Mouse (Mus musculus) forebrain, embryonic 13.5 days (tissue): ENCODE measurements around the gene Foxred1. TPM values are rescaled to one million over a fixed set of nuclear protein-coding genes. Genes with fewer than 3 reads are reported as not detected.

Source experiments
- ATAC-seq: fragments of 200-750 bp; cut with Nextera tagmentation; 2 replicates; pipeline ENCODE4 v1.8.0; 2017
- H3K27ac ChIP-seq: fragments of 300-500 bp; sonication (generic); 2 replicates; pipeline ENCODE4 v1.5.1; 2015; ENCODE audit warnings: inconsistent platforms, mild to moderate bottlenecking, moderate library complexity
- H3K27me3 ChIP-seq: fragments of 300-500 bp; sonication (generic); 2 replicates; pipeline ENCODE4 v1.6.1; 2015; ENCODE audit warnings: mild to moderate bottlenecking, inconsistent platforms
- H3K36me3 ChIP-seq: fragments of 300-500 bp; sonication (generic); 2 replicates; pipeline ENCODE4 v1.6.1; 2015; ENCODE audit warnings: mild to moderate bottlenecking, inconsistent platforms; ENCODE audit not compliant: poor library complexity, severe bottlenecking
- H3K4me1 ChIP-seq: fragments of 300-500 bp; sonication (generic); 2 replicates; pipeline ENCODE4 v1.6.1; 2015; ENCODE audit warnings: inconsistent platforms
- H3K4me2 ChIP-seq: fragments of 300-500 bp; sonication (generic); 2 replicates; pipeline ENCODE4 v1.6.1; 2015; ENCODE audit warnings: inconsistent platforms, mild to moderate bottlenecking, moderate library complexity
- H3K4me3 ChIP-seq: fragments of 300-500 bp; sonication (generic); 2 replicates; pipeline ENCODE4 v1.5.1; 2015; ENCODE audit warnings: mild to moderate bottlenecking, inconsistent platforms
- H3K9ac ChIP-seq: fragments of 300-500 bp; sonication (generic); 2 replicates; pipeline ENCODE4 v1.6.1; 2015; ENCODE audit warnings: mild to moderate bottlenecking, inconsistent platforms
- H3K9me3 ChIP-seq: fragments of 300-500 bp; sonication (generic); replicated peaks from 2 replicates; pipeline ENCODE4 v1.6.1; 2016; ENCODE audit warnings: inconsistent platforms
- WGBS: fragments of 180-500 bp; shearing (Covaris S2); methylation state at CpG from one replicate; pipeline ENCODE4 v1.1.7; 2015; 5-methylcytosine and 5-hydroxymethylcytosine counted together
- polyA plus RNA-seq: library from polyadenylated mRNA; unstranded; fragments of >200 nt; fragmentation: Nextera tagmentation; extraction: Ambion mirVana; gene quantifications from 2 replicates; pipeline ENCODE4 v1.2.1, GENCODE M21; 2015

Gene Foxred1
- polyA plus RNA-seq, 1 experiment from 2014 or later, result 42.1 TPM

DNA sequence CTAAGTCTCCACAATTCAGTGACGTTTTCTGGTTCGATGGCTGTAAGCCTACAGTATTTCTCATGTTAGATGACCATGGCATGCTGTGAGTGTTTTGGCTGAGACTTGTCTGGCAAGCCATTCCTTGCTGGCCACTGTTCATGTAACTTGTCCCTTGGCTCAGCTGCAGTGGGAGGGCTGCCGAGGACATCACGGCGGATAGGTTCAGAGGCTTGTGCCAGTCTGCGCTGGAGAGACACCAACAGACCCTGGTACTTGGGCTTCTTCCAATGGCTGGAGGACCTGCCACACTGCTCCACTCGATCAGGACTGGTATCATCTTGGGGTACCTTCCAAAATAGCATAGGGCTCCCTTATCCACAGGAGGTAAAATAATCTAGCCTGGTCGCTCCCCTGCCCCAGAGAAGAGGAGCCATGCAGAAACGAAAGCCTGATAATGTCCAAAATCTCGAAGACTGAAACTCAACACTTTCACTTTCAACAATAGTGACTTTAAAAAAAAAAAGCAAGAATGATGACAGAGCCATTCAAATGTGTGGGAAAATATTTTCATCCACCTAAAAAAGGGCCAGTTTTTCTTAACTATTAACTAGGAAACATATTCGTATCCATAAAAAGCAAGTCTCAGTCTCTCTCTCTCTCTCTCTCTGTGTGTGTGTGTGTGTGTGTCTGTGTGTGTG lies 47.7 kb downstream of the Foxred1 start:
- Histone ChIP-seq H3K4me1 (peaks cover 19% of the 10 kb centered on the region), H3K9me3 (no peaks in the 10 kb centered on the region), H3K27ac (no peak overlapping the region), H3K4me3 (no peak overlapping the region), H3K27me3 (no peaks in the 10 kb centered on the region), H3K4me2 (no peak overlapping the region), H3K9ac (no peak overlapping the region), H3K36me3 (0 out of 2 replicates have a peak, but pooled peaks cover 3% of the 10 kb centered on the region)
- WGBS, result 93% methylated on average over 11 of the region's 11 CpGs
- no peak for ATAC-seq

DNA sequence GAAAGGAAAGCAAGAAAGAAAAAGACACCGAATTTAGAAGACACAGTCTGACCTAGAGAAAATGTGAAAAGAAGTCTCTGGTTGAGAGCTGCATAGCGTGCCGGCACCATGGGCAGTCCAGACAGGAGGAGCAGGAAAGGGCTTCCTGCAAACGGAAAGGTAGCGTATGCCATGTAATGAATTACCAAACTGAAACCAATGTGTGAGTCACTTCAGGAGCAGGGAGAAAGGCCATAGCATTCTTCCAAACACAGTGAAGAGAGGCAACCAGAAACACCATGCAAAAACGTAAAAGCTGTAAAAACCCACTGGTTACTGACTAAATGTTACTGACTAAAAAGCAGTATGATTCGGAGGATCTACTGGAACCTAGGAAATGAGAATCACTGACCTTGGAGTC lies 49.1 kb downstream of the Foxred1 start:
- Histone ChIP-seq H3K36me3 (peaks cover 5% of the 10 kb centered on the region; the same call in 1 of the 2 replicates), H3K27ac (no peak overlapping the region), H3K27me3 (no peaks in the 10 kb centered on the region), H3K9ac (no peak overlapping the region), H3K4me2 (no peak overlapping the region), H3K4me1 (peaks cover 5% of the 10 kb centered on the region), H3K9me3 (no peaks in the 10 kb centered on the region), H3K4me3 (no peak overlapping the region)
- ATAC-seq, result no peak
- 89% methylated on average over 7 of the region's 7 CpGs for WGBS

DNA sequence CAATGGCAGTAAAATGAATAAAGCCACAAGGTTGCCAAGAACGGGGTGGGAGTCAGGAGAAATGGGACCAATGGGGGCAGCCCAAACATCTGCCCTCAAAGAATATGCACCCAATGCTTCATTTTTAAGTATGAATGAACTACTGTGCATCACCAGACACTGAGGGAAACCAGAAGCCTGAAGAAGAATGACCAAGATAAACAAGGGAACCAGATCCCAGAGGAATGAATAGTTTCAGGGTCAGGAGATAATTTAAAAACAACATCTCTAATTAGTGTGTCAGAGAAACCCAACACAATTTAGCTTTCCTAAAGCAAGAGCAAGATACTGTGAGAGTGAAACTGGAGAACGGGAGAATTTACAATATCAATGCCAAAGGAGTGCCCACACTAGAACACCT lies 50.2 kb downstream of the Foxred1 start:
- H3K4me2 ChIP-seq, result no peak overlapping the region
- no peak overlapping the region for H3K27ac ChIP-seq
- H3K36me3 ChIP-seq, result peaks cover 14% of the 10 kb centered on the region; the same call in 1 of the 2 replicates
- 73% methylated on average over 2 of the region's 2 CpGs for WGBS
- H3K9me3 ChIP-seq, result no peaks in the 10 kb centered on the region
- no peak overlapping the region for H3K9ac ChIP-seq
- H3K4me1 ChIP-seq, result no peaks in the 10 kb centered on the region
- no peak overlapping the region for H3K4me3 ChIP-seq
- no peak for ATAC-seq
- H3K27me3 ChIP-seq, result no peaks in the 10 kb centered on the region

DNA sequence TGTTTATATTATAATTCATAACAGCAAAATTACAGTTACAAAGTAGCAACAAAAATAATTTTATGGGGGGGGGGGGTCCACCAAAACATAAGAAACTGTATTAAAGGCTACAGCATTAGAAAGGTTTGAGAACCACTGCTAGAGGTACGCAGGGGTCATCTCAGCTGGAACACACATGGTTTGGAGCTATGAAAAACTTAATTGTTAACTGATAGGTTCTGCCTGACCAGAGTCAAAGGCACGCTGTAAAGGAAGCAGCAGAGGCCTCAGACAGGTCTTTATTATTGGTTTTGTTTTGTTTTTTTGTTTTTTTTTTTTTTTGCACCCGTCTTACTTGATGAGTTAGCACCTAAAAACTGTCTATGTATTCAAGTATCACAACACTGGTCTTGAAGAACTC lies 52.4 kb downstream of the Foxred1 start:
- Histone ChIP-seq H3K4me2 (no peak overlapping the region), H3K4me3 (no peak overlapping the region), H3K27me3 (no peaks in the 10 kb centered on the region), H3K27ac (no peak overlapping the region), H3K9me3 (no peaks in the 10 kb centered on the region), H3K9ac (no peak overlapping the region), H3K4me1 (no peaks in the 10 kb centered on the region), H3K36me3 (peaks cover 11% of the 10 kb centered on the region; the same call in 1 of the 2 replicates)
- no peak for ATAC-seq
- WGBS, result 87% methylated on average over 3 of the region's 3 CpGs

GRCm38 (mm10) chr9:35156862-35157261 lies 54.0 kb downstream of the Foxred1 start:
- no peak overlapping the region for H3K4me2 ChIP-seq
- no peak overlapping the region for H3K9ac ChIP-seq
- peaks cover 11% of the 10 kb centered on the region; the same call in 1 of the 2 replicates for H3K36me3 ChIP-seq
- H3K4me1 ChIP-seq, result no peaks in the 10 kb centered on the region
- no peak overlapping the region for H3K4me3 ChIP-seq
- WGBS, result 92% methylated on average over 4 of the region's 4 CpGs
- no peak overlapping the region for H3K27ac ChIP-seq
- H3K9me3 ChIP-seq, result no peaks in the 10 kb centered on the region
- H3K27me3 ChIP-seq, result no peaks in the 10 kb centered on the region
- ATAC-seq, result no peak

GRCm38 (mm10) chr9:35156002-35156710 lies 54.7 kb downstream of the Foxred1 start:
- WGBS, result 94% methylated on average over 5 of the region's 5 CpGs
- no peak overlapping the region for H3K4me3 ChIP-seq
- H3K27me3 ChIP-seq, result no peaks in the 10 kb centered on the region
- peaks cover 11% of the 10 kb centered on the region; the same call in 1 of the 2 replicates for H3K36me3 ChIP-seq
- no peak for ATAC-seq
- H3K4me2 ChIP-seq, result no peak overlapping the region
- H3K27ac ChIP-seq, result no peak overlapping the region
- no peak overlapping the region for H3K9ac ChIP-seq
- no peaks in the 10 kb centered on the region for H3K9me3 ChIP-seq
- no peaks in the 10 kb centered on the region for H3K4me1 ChIP-seq

Other genes with a start within 250 kb of the Foxred1 start
- 10.3 and 10.8 TPM in 2 replicates for gene St3gal4, start 91.8 kb downstream of the Foxred1 start, polyA plus RNA-seq
- 94.4 and 100 TPM in 2 replicates for gene Dcps, start 35.0 kb downstream of the Foxred1 start, polyA plus RNA-seq
- 57.6 and 66.5 TPM in 2 replicates for gene Srpr, start 10.9 kb downstream of the Foxred1 start, polyA plus RNA-seq
- 6.1 and 7.8 TPM in 2 replicates for gene Tirap, start 10.8 kb downstream of the Foxred1 start, polyA plus RNA-seq
- gene Fam118b, start 56.8 kb upstream of the Foxred1 start, polyA plus RNA-seq, result 88.5 and 88.8 TPM in 2 replicates
- 22.0 and 23.5 TPM in 2 replicates for gene Rpusd4, start 56.8 kb upstream of the Foxred1 start, polyA plus RNA-seq
- gene Cdon, start 210.1 kb upstream of the Foxred1 start, polyA plus RNA-seq, result 20.7 and 22.1 TPM in 2 replicates